Mouse (Mus musculus) lung, embryonic 15.5 days (tissue): ENCODE results near the gene Ewsr1. TPM values are rescaled to one million over a fixed set of nuclear protein-coding genes. Genes with fewer than 3 reads are reported as not detected.

Source experiments
- ATAC-seq: fragments of 200-750 bp; cut with Nextera tagmentation; 2 replicates; pipeline ENCODE4 v1.8.0; 2017; ENCODE audit warnings: moderate number of reproducible peaks, borderline replicate concordance; ENCODE audit not compliant: low FRiP score, low TSS enrichment; ENCODE audit errors: extremely low read depth
- H3K27ac ChIP-seq: fragments of 300-500 bp; sonication (generic); 2 replicates; pipeline ENCODE4 v1.5.1; 2015; ENCODE audit warnings: moderate library complexity, mild to moderate bottlenecking, inconsistent platforms
- H3K27me3 ChIP-seq: fragments of 300-500 bp; sonication (generic); 2 replicates; pipeline ENCODE4 v1.6.1; 2015; ENCODE audit warnings: inconsistent platforms
- H3K36me3 ChIP-seq: fragments of 300-500 bp; sonication (generic); 2 replicates; pipeline ENCODE4 v1.6.1; 2015; ENCODE audit warnings: inconsistent platforms
- H3K4me1 ChIP-seq: fragments of 300-500 bp; sonication (generic); 2 replicates; pipeline ENCODE4 v1.6.1; 2015; ENCODE audit warnings: inconsistent platforms
- H3K4me2 ChIP-seq: fragments of 300-500 bp; sonication (generic); 2 replicates; pipeline ENCODE4 v1.6.1; 2015; ENCODE audit warnings: inconsistent platforms, mild to moderate bottlenecking, moderate library complexity
- H3K4me3 ChIP-seq: fragments of 300-500 bp; sonication (generic); 2 replicates; pipeline ENCODE4 v1.5.1; 2015; ENCODE audit warnings: mild to moderate bottlenecking, inconsistent platforms
- H3K9ac ChIP-seq: fragments of 300-500 bp; sonication (generic); 2 replicates; pipeline ENCODE4 v1.6.1; 2015; ENCODE audit warnings: inconsistent platforms
- H3K9me3 ChIP-seq: fragments of 300-500 bp; sonication (generic); 2 replicates; pipeline ENCODE4 v1.6.1; 2016; ENCODE audit warnings: inconsistent platforms
- WGBS: fragments of 180-500 bp; shearing (Covaris S2); methylation state at CpG from one replicate; pipeline ENCODE4 v1.1.7; 2015; 5-methylcytosine and 5-hydroxymethylcytosine counted together
- polyA plus RNA-seq: library from polyadenylated mRNA; unstranded; fragments of >200 nt; fragmentation: Nextera tagmentation; extraction: Ambion mirVana; gene quantifications from 2 replicates; pipeline ENCODE4 v1.2.1, GENCODE M21; 2015

Ewsr1 gene
- polyA plus RNA-seq, 1 experiment from 2014 or later: 796 TPM

GRCm38 (mm10) chr11:5062860-5063505 is 36.1 kb downstream of the Ewsr1 start:
- Histone ChIP-seq H3K4me3 (no peak overlapping the region), H3K27me3 (peaks cover 56% of the 10 kb centered on the region), H3K36me3 (peaks cover 3% of the 10 kb centered on the region), H3K27ac (no peak overlapping the region), H3K9ac (no peak overlapping the region), H3K4me1 (peaks cover 52% of the 10 kb centered on the region), H3K4me2 (no peak overlapping the region), H3K9me3 (no peaks in the 10 kb centered on the region)
- no peak for ATAC-seq
- WGBS: 68% methylated on average over 13 of the region's 13 CpGs

- no peak for ATAC-seq
- Histone ChIP-seq H3K36me3 (no peaks in the 10 kb centered on the region), H3K9ac (peak overlapping the region; percentile 23; the same call in 1 of the 2 replicates), H3K9me3 (no peaks in the 10 kb centered on the region), H3K4me1 (peaks cover 57% of the 10 kb centered on the region), H3K27ac (no peak overlapping the region), H3K4me3 (peak overlapping the region; percentile 37), H3K27me3 (peaks cover 63% of the 10 kb centered on the region), H3K4me2 (peak overlapping the region; percentile 81)
- WGBS: 28% methylated on average over 13 of the region's 13 CpGs
These were observed 36.7 kb downstream of the Ewsr1 start for GRCm38 (mm10) chr11:5062326-5062725.

- peak; percentile 35 for ATAC-seq
- no peaks in the 10 kb centered on the region for H3K9me3 ChIP-seq
- peaks cover 57% of the 10 kb centered on the region for H3K4me1 ChIP-seq
- WGBS: 4% methylated on average over 51 of the region's 62 CpGs
- H3K27ac ChIP-seq: no peak overlapping the region
- H3K27me3 ChIP-seq: peaks cover 71% of the 10 kb centered on the region
- H3K9ac ChIP-seq: peak overlapping the region; percentile 36
- H3K4me2 ChIP-seq: peak overlapping the region; percentile 81
- peak overlapping the region; percentile 37 for H3K4me3 ChIP-seq
- H3K36me3 ChIP-seq: no peaks in the 10 kb centered on the region
These were observed 37.5 kb downstream of the Ewsr1 start for GRCm38 (mm10) chr11:5061413-5062139.

- H3K9ac ChIP-seq: 0 out of 2 replicates have a peak overlapping the region, but pooled peaks have one; percentile 36
- H3K4me1 ChIP-seq: peaks cover 57% of the 10 kb centered on the region
These were observed 38.2 kb downstream of the Ewsr1 start for GRCm38 (mm10) chr11:5060756-5061412.

GRCm38 (mm10) chr11:5059704-5060156 is 39.3 kb downstream of the Ewsr1 start:
- 8% methylated on average over 27 of the region's 27 CpGs for WGBS
- H3K4me2 ChIP-seq: 0 out of 2 replicates have a peak overlapping the region, but pooled peaks have one; percentile 8
- H3K27ac ChIP-seq: no peak overlapping the region

More at GRCm38 (mm10) chr11:5060756-5061412, 38.2 kb downstream of the Ewsr1 start:
- peak overlapping the region; percentile 37 for H3K4me3 ChIP-seq
- no peaks in the 10 kb centered on the region for H3K36me3 ChIP-seq
- no peak overlapping the region for H3K27ac ChIP-seq
- 60% methylated on average over 28 of the region's 28 CpGs for WGBS
- H3K27me3 ChIP-seq: peaks cover 77% of the 10 kb centered on the region
- peak overlapping the region; percentile 81 for H3K4me2 ChIP-seq
- ATAC-seq: no peak
- H3K9me3 ChIP-seq: no peaks in the 10 kb centered on the region

GRCm38 (mm10) chr11:5059230-5059629 is 39.8 kb downstream of the Ewsr1 start:
- 0 out of 2 replicates have a peak overlapping the region, but pooled peaks have one; percentile 8 for H3K4me2 ChIP-seq
- no peak for ATAC-seq
- no peaks in the 10 kb centered on the region for H3K36me3 ChIP-seq
- H3K9me3 ChIP-seq: no peaks in the 10 kb centered on the region
- peaks cover 89% of the 10 kb centered on the region for H3K27me3 ChIP-seq
- H3K4me3 ChIP-seq: no peak overlapping the region
- H3K4me1 ChIP-seq: peaks cover 50% of the 10 kb centered on the region
- H3K9ac ChIP-seq: no peak overlapping the region
- WGBS: 23% methylated on average over 14 of the region's 14 CpGs
- no peak overlapping the region for H3K27ac ChIP-seq

More at GRCm38 (mm10) chr11:5059704-5060156, 39.3 kb downstream of the Ewsr1 start:
- H3K9ac ChIP-seq: no peak overlapping the region
- H3K4me3 ChIP-seq: no peak overlapping the region
- H3K4me1 ChIP-seq: peaks cover 55% of the 10 kb centered on the region
- no peaks in the 10 kb centered on the region for H3K9me3 ChIP-seq
- ATAC-seq: no peak
- peaks cover 89% of the 10 kb centered on the region for H3K27me3 ChIP-seq
- no peaks in the 10 kb centered on the region for H3K36me3 ChIP-seq

GRCm38 (mm10) chr11:5058783-5059182 is 40.3 kb downstream of the Ewsr1 start:
- H3K36me3 ChIP-seq: no peaks in the 10 kb centered on the region
- H3K27ac ChIP-seq: no peak overlapping the region
- no peak overlapping the region for H3K4me3 ChIP-seq
- H3K4me1 ChIP-seq: peaks cover 46% of the 10 kb centered on the region
- no peak overlapping the region; the same call in 1 of the 2 replicates for H3K4me2 ChIP-seq
- WGBS: 29% methylated on average over 9 of the region's 9 CpGs
- no peak overlapping the region for H3K9ac ChIP-seq
- no peaks in the 10 kb centered on the region for H3K9me3 ChIP-seq
- H3K27me3 ChIP-seq: peaks cover 89% of the 10 kb centered on the region
- no peak for ATAC-seq

- peak within 1 kb of the TSS; percentile 93 for H3K4me2 ChIP-seq
- peak within 1 kb of the TSS; percentile 41 for H3K9ac ChIP-seq
- peaks cover 41% of the 10 kb centered on the region for H3K4me1 ChIP-seq
- H3K4me3 ChIP-seq: peak within 1 kb of the TSS; percentile 47
- H3K36me3 ChIP-seq: no peaks in the 10 kb centered on the region
- WGBS: 1% methylated on average over 77 of the region's 77 CpGs
- peaks cover 83% of the 10 kb centered on the region for H3K27me3 ChIP-seq
- ATAC-seq: no peak
- H3K9me3 ChIP-seq: no peaks in the 10 kb centered on the region
- H3K27ac ChIP-seq: no peak within 1 kb of the TSS
These were observed 41.0 kb downstream of the Ewsr1 start, which contains the start of gene Rasl10a for GRCm38 (mm10) chr11:5057856-5058641. Rasl10a (plus strand) TSS chr11:5058128.

GRCm38 (mm10) chr11:5057541-5057855 is 41.6 kb downstream of the Ewsr1 start:
- Histone ChIP-seq H3K4me3 (peak overlapping the region; percentile 47), H3K27ac (no peak overlapping the region), H3K36me3 (no peaks in the 10 kb centered on the region), H3K27me3 (peaks cover 77% of the 10 kb centered on the region), H3K9ac (peak overlapping the region; percentile 41; the same call in 1 of the 2 replicates), H3K4me2 (peak overlapping the region; percentile 93), H3K4me1 (peaks cover 35% of the 10 kb centered on the region), H3K9me3 (no peaks in the 10 kb centered on the region)
- 17% methylated on average over 8 of the region's 8 CpGs for WGBS
- no peak for ATAC-seq

- H3K4me3 ChIP-seq: no peak overlapping the region
- no peaks in the 10 kb centered on the region for H3K36me3 ChIP-seq
- no peak overlapping the region for H3K9ac ChIP-seq
- H3K4me2 ChIP-seq: no peak overlapping the region
- no peaks in the 10 kb centered on the region for H3K9me3 ChIP-seq
- peaks cover 73% of the 10 kb centered on the region for H3K27me3 ChIP-seq
- ATAC-seq: no peak
- WGBS: 54% methylated on average over 8 of the region's 8 CpGs
- H3K4me1 ChIP-seq: peaks cover 31% of the 10 kb centered on the region
- H3K27ac ChIP-seq: no peak overlapping the region
These were observed 42.0 kb downstream of the Ewsr1 start for GRCm38 (mm10) chr11:5057064-5057463.
